Mouse (Mus musculus): ENCODE measurements around the gene Cavin3. TPM values are rescaled to one million over a fixed set of nuclear protein-coding genes. Genes with fewer than 3 reads are reported as not detected.

Cavin3 gene
- polyA plus RNA-seq, 1 experiment from 2014 or later, result 106 TPM

- H3K4me2 ChIP-seq, result no peak overlapping the region
- H3K27me3 ChIP-seq, result no peaks in the 10 kb centered on the region
- no peaks in the 10 kb centered on the region for H3K4me1 ChIP-seq
- H3K9me3 ChIP-seq, result no peaks in the 10 kb centered on the region
- no peak overlapping the region for H3K4me3 ChIP-seq
- no peak overlapping the region for H3K9ac ChIP-seq
- H3K27ac ChIP-seq, result no peak overlapping the region
- no peak for ATAC-seq (ENCODE audit: borderline replicate concordance, extremely low read depth, low FRiP score, low TSS enrichment)
- WGBS, result 63% methylated on average over 4 of the region's 4 CpGs
- H3K36me3 ChIP-seq, result no peaks in the 10 kb centered on the region
Observed at GRCm38 (mm10) chr7:105507257-105507656, 25.2 kb upstream of the Cavin3 start.

DNA sequence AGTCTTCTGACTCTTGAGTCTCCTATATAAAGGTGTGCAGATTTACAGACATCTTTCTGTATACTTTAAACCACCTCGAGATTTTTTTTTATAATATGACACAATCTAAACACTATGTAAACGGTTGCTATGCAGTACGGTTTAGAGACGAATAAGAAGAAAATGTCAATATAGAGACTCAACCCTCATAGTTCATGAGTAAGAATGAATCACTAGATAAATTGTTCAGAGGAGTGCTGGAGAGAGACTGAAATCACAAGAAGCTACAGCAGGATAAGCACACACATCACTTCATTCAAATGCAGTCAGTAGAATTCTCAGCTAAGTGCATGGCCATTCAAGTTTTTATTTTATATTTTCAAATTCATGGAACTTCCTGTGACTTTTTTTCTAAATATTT is 19.9 kb upstream of the Cavin3 start:
- ATAC-seq (ENCODE audit: borderline replicate concordance, extremely low read depth, low FRiP score, low TSS enrichment), result no peak

DNA sequence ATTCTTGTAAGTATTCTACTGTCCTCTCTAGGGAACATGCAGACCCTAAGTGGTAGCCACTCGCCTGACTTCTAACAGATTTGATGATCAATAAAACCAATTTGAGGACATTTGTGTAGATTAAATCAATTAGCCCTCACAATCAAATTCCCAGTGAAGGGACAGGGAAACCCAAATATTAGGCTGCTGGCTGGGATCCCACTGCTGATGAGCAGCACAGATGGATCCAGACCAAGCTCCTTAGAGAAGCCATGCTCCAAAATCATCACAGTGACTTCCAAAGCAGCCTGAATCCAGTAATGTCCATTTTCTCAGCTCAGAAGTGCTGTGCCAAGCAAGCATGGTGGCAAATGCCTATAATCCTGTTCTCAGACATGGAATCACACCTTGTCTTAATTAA is 17.6 kb upstream of the Cavin3 start:
- H3K27me3 ChIP-seq, result no peaks in the 10 kb centered on the region
- H3K9ac ChIP-seq, result no peak overlapping the region
- H3K27ac ChIP-seq, result no peak overlapping the region
- H3K4me2 ChIP-seq, result no peak overlapping the region
- no peak for ATAC-seq (ENCODE audit: borderline replicate concordance, extremely low read depth, low FRiP score, low TSS enrichment)
- no peak overlapping the region for H3K4me3 ChIP-seq
- no peaks in the 10 kb centered on the region for H3K4me1 ChIP-seq
- 83% methylated on average over 1 of the region's 1 CpGs for WGBS
- H3K9me3 ChIP-seq, result no peaks in the 10 kb centered on the region
- no peaks in the 10 kb centered on the region for H3K36me3 ChIP-seq

More for the DNA sequence above, 19.9 kb upstream of the Cavin3 start:
- WGBS, result 61% methylated on average over 4 of the region's 4 CpGs
- Histone ChIP-seq H3K27me3 (no peaks in the 10 kb centered on the region), H3K9me3 (no peaks in the 10 kb centered on the region), H3K4me2 (no peak overlapping the region), H3K9ac (no peak overlapping the region), H3K27ac (no peak overlapping the region), H3K36me3 (no peaks in the 10 kb centered on the region), H3K4me3 (no peak overlapping the region), H3K4me1 (no peaks in the 10 kb centered on the region)

DNA sequence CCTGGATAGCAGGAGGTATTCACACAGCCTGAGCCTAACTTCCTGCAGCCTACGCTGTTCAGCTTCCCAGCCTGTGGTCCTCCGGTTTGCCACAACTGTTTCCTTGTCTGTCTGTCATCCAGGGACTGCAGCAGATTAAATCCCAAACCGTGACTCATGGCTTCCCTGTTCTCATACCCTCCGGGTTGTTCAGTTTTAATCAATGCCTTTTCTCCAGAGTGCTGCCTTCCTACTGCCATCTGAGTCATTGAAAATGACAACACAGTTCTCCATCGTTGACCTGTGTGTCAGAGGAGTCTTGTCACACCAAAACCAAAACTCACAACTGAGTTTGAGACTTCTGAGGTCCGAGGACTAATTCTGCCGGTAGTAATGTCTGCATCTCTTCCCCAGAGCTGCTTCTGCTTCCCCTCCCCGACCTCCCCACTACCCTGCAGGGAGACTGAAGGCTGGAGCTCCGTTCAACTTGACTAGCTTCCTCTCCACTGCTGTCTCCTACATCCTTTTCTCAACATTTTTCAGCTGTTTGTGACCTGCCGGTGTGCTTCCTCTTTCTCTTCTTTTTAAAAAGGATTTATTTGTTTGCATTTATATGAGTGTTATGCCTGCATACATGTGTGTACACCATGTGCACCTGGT is 16.9 kb upstream of the Cavin3 start:
- 53% methylated on average over 10 of the region's 10 CpGs for WGBS
- H3K27ac ChIP-seq, result no peak overlapping the region
- no peak overlapping the region for H3K9ac ChIP-seq
- H3K4me3 ChIP-seq, result no peak overlapping the region
- no peak overlapping the region for H3K4me2 ChIP-seq
- H3K9me3 ChIP-seq, result no peaks in the 10 kb centered on the region
- no peaks in the 10 kb centered on the region for H3K4me1 ChIP-seq
- no peak for ATAC-seq (ENCODE audit: borderline replicate concordance, extremely low read depth, low FRiP score, low TSS enrichment)
- no peaks in the 10 kb centered on the region for H3K27me3 ChIP-seq
- H3K36me3 ChIP-seq, result no peaks in the 10 kb centered on the region

- H3K27me3 ChIP-seq, result no peaks in the 10 kb centered on the region
- no peak overlapping the region for H3K4me2 ChIP-seq
- no peak overlapping the region for H3K9ac ChIP-seq
- no peaks in the 10 kb centered on the region for H3K36me3 ChIP-seq
- no peaks in the 10 kb centered on the region for H3K4me1 ChIP-seq
- H3K9me3 ChIP-seq, result no peaks in the 10 kb centered on the region
- no peak for ATAC-seq (ENCODE audit: borderline replicate concordance, extremely low read depth, low FRiP score, low TSS enrichment)
- 78% methylated on average over 3 of the region's 3 CpGs for WGBS
- H3K27ac ChIP-seq, result no peak overlapping the region
- H3K4me3 ChIP-seq, result no peak overlapping the region
Observed at GRCm38 (mm10) chr7:105497881-105498280, 15.8 kb upstream of the Cavin3 start.

GRCm38 (mm10) chr7:105487104-105487876 is 5.2 kb upstream of the Cavin3 start:
- Histone ChIP-seq H3K9ac (no peak overlapping the region), H3K4me2 (no peak overlapping the region), H3K4me1 (peaks cover 4% of the 10 kb centered on the region; the same call in 1 of the 2 replicates), H3K4me3 (no peak overlapping the region), H3K9me3 (no peaks in the 10 kb centered on the region), H3K27me3 (no peaks in the 10 kb centered on the region), H3K36me3 (no peaks in the 10 kb centered on the region), H3K27ac (no peak overlapping the region)
- no peak for ATAC-seq (ENCODE audit: borderline replicate concordance, extremely low read depth, low FRiP score, low TSS enrichment)
- 62% methylated on average over 6 of the region's 6 CpGs for WGBS

DNA sequence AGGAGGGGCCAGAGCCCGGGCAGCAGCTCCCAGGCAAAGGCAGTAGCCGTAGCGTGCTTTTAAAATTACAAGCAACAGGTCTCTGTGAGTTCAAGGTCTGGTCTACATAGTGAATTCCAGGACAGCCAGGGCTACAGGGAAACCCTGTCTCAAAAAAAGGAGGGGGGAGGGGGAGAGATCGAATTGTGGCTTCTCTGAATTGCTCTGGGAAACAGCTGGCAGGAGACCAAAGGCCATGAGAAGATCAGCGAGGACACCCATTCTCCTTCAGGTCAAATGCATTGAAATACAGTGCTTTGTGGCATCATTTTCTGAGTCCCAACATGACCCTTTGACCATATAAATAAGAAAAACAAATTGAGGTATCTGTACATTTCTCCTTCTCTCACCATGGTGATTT is 2.9 kb upstream of the Cavin3 start:
- Histone ChIP-seq H3K9me3 (no peaks in the 10 kb centered on the region), H3K36me3 (no peaks in the 10 kb centered on the region), H3K4me3 (no peak overlapping the region), H3K27me3 (no peaks in the 10 kb centered on the region), H3K9ac (no peak overlapping the region), H3K4me1 (peaks cover 22% of the 10 kb centered on the region), H3K27ac (no peak overlapping the region), H3K4me2 (no peak overlapping the region)
- 63% methylated on average over 5 of the region's 5 CpGs for WGBS
- ATAC-seq (ENCODE audit: borderline replicate concordance, extremely low read depth, low FRiP score, low TSS enrichment), result no peak

DNA sequence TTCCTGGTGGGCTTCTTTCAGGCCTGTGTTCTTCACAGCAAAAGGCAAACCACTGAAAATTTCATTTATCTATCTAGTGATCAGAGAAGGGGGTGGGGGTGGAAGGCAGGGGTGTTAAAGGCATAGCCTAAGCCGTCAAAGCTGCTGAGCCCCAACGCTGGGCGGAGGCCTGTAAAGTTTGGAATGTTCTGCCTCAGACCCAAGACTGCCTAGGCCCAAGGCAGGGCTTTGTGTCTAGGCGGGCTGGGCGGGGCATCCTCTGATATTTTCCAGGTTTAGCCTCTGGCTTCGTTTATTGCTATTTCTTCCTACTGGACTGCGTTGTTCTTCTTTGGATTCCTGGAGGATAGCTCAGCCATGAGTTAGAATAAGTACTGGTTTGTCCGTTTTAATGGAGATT is 326 bp upstream of the Cavin3 start:
- Histone ChIP-seq H3K27ac (peak overlapping the region; percentile 86), H3K9ac (peak overlapping the region; percentile 64), H3K4me1 (peaks cover 22% of the 10 kb centered on the region), H3K4me2 (peak overlapping the region; percentile 86), H3K36me3 (no peaks in the 10 kb centered on the region), H3K27me3 (no peaks in the 10 kb centered on the region), H3K9me3 (no peaks in the 10 kb centered on the region), H3K4me3 (peak overlapping the region; percentile 56)
- 40% methylated on average over 8 of the region's 8 CpGs for WGBS
- peak; percentile 53 for ATAC-seq (ENCODE audit: borderline replicate concordance, extremely low read depth, low FRiP score, low TSS enrichment)

GRCm38 (mm10) chr7:105480561-105481504 is 1.3 kb downstream of the Cavin3 start:
- Histone ChIP-seq H3K27me3 (no peaks in the 10 kb centered on the region), H3K9me3 (no peaks in the 10 kb centered on the region), H3K4me1 (peaks cover 22% of the 10 kb centered on the region), H3K9ac (peak overlapping the region; percentile 64), H3K36me3 (no peaks in the 10 kb centered on the region), H3K4me2 (peak overlapping the region; percentile 86), H3K4me3 (peak overlapping the region; percentile 56), H3K27ac (peak overlapping the region; percentile 86)
- peak; percentile 21; the same call in 1 of the 2 replicates for ATAC-seq (ENCODE audit: borderline replicate concordance, extremely low read depth, low FRiP score, low TSS enrichment)
- WGBS, result 51% methylated on average over 23 of the region's 23 CpGs

DNA sequence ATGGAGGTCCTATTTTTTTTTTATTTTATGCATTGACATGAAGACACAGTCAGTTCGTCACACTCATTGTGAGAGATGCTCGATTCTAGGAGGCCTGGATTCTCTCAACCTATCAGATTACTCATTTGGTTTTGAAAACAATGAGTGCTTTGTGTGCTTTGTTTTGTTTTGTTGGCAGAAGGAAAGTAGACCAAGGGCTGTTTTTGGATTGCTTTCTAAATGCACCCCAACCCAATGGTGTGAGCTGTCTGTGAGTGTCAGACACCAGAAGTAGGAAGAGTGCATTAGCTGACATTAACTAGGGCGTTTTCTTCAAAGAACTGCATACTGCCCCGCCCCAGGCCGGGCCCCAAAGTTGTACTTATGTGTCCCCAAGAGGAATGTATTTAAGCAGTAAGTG is 2.0 kb downstream of the Cavin3 start:
- Histone ChIP-seq H3K4me3 (peak overlapping the region; percentile 56; the same call in 1 of the 2 replicates), H3K27me3 (no peaks in the 10 kb centered on the region), H3K4me1 (peaks cover 22% of the 10 kb centered on the region), H3K9me3 (no peaks in the 10 kb centered on the region), H3K9ac (0 out of 2 replicates have a peak overlapping the region, but pooled peaks have one; percentile 64), H3K4me2 (peak overlapping the region; percentile 86), H3K36me3 (no peaks in the 10 kb centered on the region), H3K27ac (0 out of 2 replicates have a peak overlapping the region, but pooled peaks have one; percentile 86)
- no peak for ATAC-seq (ENCODE audit: borderline replicate concordance, extremely low read depth, low FRiP score, low TSS enrichment)
- 66% methylated on average over 5 of the region's 5 CpGs for WGBS

- peaks cover 22% of the 10 kb centered on the region for H3K4me1 ChIP-seq
- ATAC-seq (ENCODE audit: borderline replicate concordance, extremely low read depth, low FRiP score, low TSS enrichment), result no peak
- 86% methylated on average over 6 of the region's 6 CpGs for WGBS
Observed at GRCm38 (mm10) chr7:105479232-105479631, 2.9 kb downstream of the Cavin3 start.

More at GRCm38 (mm10) chr7:105479232-105479631, 2.9 kb downstream of the Cavin3 start:
- H3K36me3 ChIP-seq, result no peaks in the 10 kb centered on the region
- no peak overlapping the region for H3K4me2 ChIP-seq
- H3K27me3 ChIP-seq, result no peaks in the 10 kb centered on the region
- H3K27ac ChIP-seq, result no peak overlapping the region
- H3K9me3 ChIP-seq, result no peaks in the 10 kb centered on the region
- H3K4me3 ChIP-seq, result no peak overlapping the region
- H3K9ac ChIP-seq, result no peak overlapping the region

All from lung, embryonic 15.5 days (tissue).